Mouse (Mus musculus): ENCODE measurements at regions not wholly inside any gene's neighbourhood (a gene's known extent, or its start where the extent isn't known, plus 50 kb on each side); places are given as distances from the start of the nearest gene placed in this dataset.
"Not testable (repeated sequence)": the region's sequence is repeated elsewhere in the genome, so short reads cannot be mapped to it uniquely, and the experiment has no call there.

- Histone ChIP-seq H3K9me3 (ENCODE audit: control insufficient read depth, low read length) (no peaks in the 10 kb centered on the region), H3K4me1 (replicated peaks; ENCODE audit: control insufficient read depth in 2 of 2, insufficient read depth in 2 of 2, low read length in 1 of 2) (no peaks in the 10 kb centered on the region), H3K4me3 (ENCODE audit: insufficient read depth in 1 of 2, low read depth in 2 of 2, low read length in 2 of 2) (no peak overlapping the region), H3K9ac (replicated peaks) (no peak overlapping the region), H3K4me2 (ENCODE audit: low read depth) (no peak overlapping the region), H3K36me3 (replicated peaks; ENCODE audit: control insufficient read depth, insufficient read depth, low read depth) (no peaks in the 10 kb centered on the region), H3K27me3 (ENCODE audit: control insufficient read depth, insufficient read depth, low read length) (no peaks in the 10 kb centered on the region), H3K27ac (no peak overlapping the region)
- ATAC-seq (ENCODE audit: insufficient read depth) (no peak), DNase-seq (ENCODE audit: low read depth in 3 of 3, low spot score in 3 of 3) (no peak)
- WGBS (ENCODE audit: insufficient replicate concordance), result 59% methylated on average over 1 of the region's 1 CpGs
- TF ChIP-seq CTCF (IDR thresholded peaks at IDR 0.05; ENCODE audit: low read depth) (no peak), EP300 (IDR thresholded peaks at IDR 0.05; ENCODE audit: low read depth) (no peak)
These were observed 82.9 kb upstream of the Rfc3 start for GRCm38 (mm10) chr5:151733991-151734390.

DNA sequence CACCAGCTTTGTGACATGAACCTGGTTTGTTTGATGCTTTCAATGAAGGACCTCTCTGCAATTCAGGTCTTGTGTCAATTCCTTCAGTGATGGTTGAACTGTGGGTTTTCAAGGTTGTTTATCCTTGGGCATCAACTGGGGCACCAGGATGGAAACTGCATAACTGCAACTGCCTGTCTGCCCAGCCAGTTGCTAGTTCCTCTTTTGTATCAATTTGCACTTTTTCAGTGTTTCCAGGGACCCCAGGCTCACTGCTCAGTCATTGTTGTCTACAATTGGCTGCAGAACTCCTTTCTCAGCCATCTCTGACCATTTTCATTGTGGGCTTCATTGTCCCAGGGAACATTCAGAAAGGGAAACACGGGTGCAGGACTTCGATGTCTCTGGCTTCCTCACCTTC lies 74.6 kb upstream of the Rfc3 start:
- no peak overlapping the region for H3K4me3 ChIP-seq (ENCODE audit: insufficient read depth in 1 of 2, low read depth in 2 of 2, low read length in 2 of 2)
- ATAC-seq (ENCODE audit: insufficient read depth), result no peak
- 35% methylated on average over 2 of the region's 2 CpGs for WGBS (ENCODE audit: insufficient replicate concordance)

GRCm38 (mm10) chr5:151724403-151724802 lies 73.4 kb upstream of the Rfc3 start:
- not testable (repeated sequence) for H3K27ac ChIP-seq; H3K36me3 ChIP-seq (replicated peaks; ENCODE audit: control insufficient read depth, insufficient read depth, low read depth); H3K9ac ChIP-seq (replicated peaks); H3K9me3 ChIP-seq (ENCODE audit: control insufficient read depth, low read length); DNase-seq (ENCODE audit: low read depth in 3 of 3, low spot score in 3 of 3); H3K4me2 ChIP-seq (ENCODE audit: low read depth); H3K27me3 ChIP-seq (ENCODE audit: control insufficient read depth, insufficient read depth, low read length); H3K4me3 ChIP-seq (ENCODE audit: insufficient read depth in 1 of 2, low read depth in 2 of 2, low read length in 2 of 2); H3K4me1 ChIP-seq (replicated peaks; ENCODE audit: control insufficient read depth in 2 of 2, insufficient read depth in 2 of 2, low read length in 1 of 2)
- 34% methylated on average over 5 of the region's 5 CpGs for WGBS (ENCODE audit: insufficient replicate concordance)
- ATAC-seq (ENCODE audit: insufficient read depth), result peak; percentile 61; the same call in 1 of the 2 replicates

More for the DNA sequence above, 74.6 kb upstream of the Rfc3 start:
- Histone ChIP-seq H3K4me2 (ENCODE audit: low read depth) (no peak overlapping the region), H3K27me3 (ENCODE audit: control insufficient read depth, insufficient read depth, low read length) (no peaks in the 10 kb centered on the region), H3K27ac (no peak overlapping the region), H3K36me3 (replicated peaks; ENCODE audit: control insufficient read depth, insufficient read depth, low read depth) (no peaks in the 10 kb centered on the region), H3K9me3 (ENCODE audit: control insufficient read depth, low read length) (no peaks in the 10 kb centered on the region), H3K9ac (replicated peaks) (no peak overlapping the region), H3K4me1 (replicated peaks; ENCODE audit: control insufficient read depth in 2 of 2, insufficient read depth in 2 of 2, low read length in 1 of 2) (peaks cover 0 to 2% of the 10 kb centered on the region in 2 experiments; a peak in 2 of 4 replicates)
- no peak for DNase-seq (ENCODE audit: low read depth in 3 of 3, low spot score in 3 of 3)
- TF ChIP-seq CTCF (IDR thresholded peaks at IDR 0.05; ENCODE audit: low read depth), result no peak
- TF ChIP-seq EP300 (IDR thresholded peaks at IDR 0.05; ENCODE audit: low read depth), result no peak

- Histone ChIP-seq H3K36me3 (replicated peaks; ENCODE audit: control insufficient read depth, insufficient read depth, low read depth) (no peaks in the 10 kb centered on the region), H3K9me3 (ENCODE audit: control insufficient read depth, low read length) (no peaks in the 10 kb centered on the region), H3K9ac (replicated peaks) (no peak overlapping the region), H3K4me2 (ENCODE audit: low read depth) (no peak overlapping the region), H3K27ac (no peak overlapping the region), H3K27me3 (ENCODE audit: control insufficient read depth, insufficient read depth, low read length) (no peaks in the 10 kb centered on the region), H3K4me3 (ENCODE audit: insufficient read depth in 1 of 2, low read depth in 2 of 2, low read length in 2 of 2) (no peak overlapping the region), H3K4me1 (replicated peaks; ENCODE audit: control insufficient read depth in 2 of 2, insufficient read depth in 2 of 2, low read length in 1 of 2) (peaks cover 0 to under 1% of the 10 kb centered on the region in 2 experiments; a peak in 2 of 4 replicates)
- ATAC-seq (ENCODE audit: insufficient read depth) (no peak), DNase-seq (ENCODE audit: low read depth in 3 of 3, low spot score in 3 of 3) (no peak)
- TF ChIP-seq CTCF (IDR thresholded peaks at IDR 0.05; ENCODE audit: low read depth), result peak; percentile 39; the same call in 1 of the 2 replicates
- TF ChIP-seq EP300 (IDR thresholded peaks at IDR 0.05; ENCODE audit: low read depth), result no peak
These were observed 71.4 kb upstream of the Rfc3 start for GRCm38 (mm10) chr5:151722458-151722857.

GRCm38 (mm10) chr5:151719757-151720156 lies 68.7 kb upstream of the Rfc3 start:
- H3K27me3 ChIP-seq (ENCODE audit: control insufficient read depth, insufficient read depth, low read length); DNase-seq (ENCODE audit: low read depth in 3 of 3, low spot score in 3 of 3); H3K9ac ChIP-seq (replicated peaks); H3K4me2 ChIP-seq (ENCODE audit: low read depth); H3K36me3 ChIP-seq (replicated peaks; ENCODE audit: control insufficient read depth, insufficient read depth, low read depth); H3K27ac ChIP-seq; H3K9me3 ChIP-seq (ENCODE audit: control insufficient read depth, low read length); H3K4me1 ChIP-seq (replicated peaks; ENCODE audit: control insufficient read depth in 2 of 2, insufficient read depth in 2 of 2, low read length in 1 of 2); ATAC-seq (ENCODE audit: insufficient read depth); H3K4me3 ChIP-seq (ENCODE audit: insufficient read depth in 1 of 2, low read depth in 2 of 2, low read length in 2 of 2): not testable (repeated sequence)
- WGBS (ENCODE audit: insufficient replicate concordance), result 54% methylated on average over 10 of the region's 10 CpGs

- TF ChIP-seq CTCF (IDR thresholded peaks at IDR 0.05; ENCODE audit: low read depth), result peak; percentile 15; the same call in 1 of the 2 replicates
- no peak for TF ChIP-seq EP300 (IDR thresholded peaks at IDR 0.05; ENCODE audit: low read depth)
- 16% methylated on average over 1 of the region's 1 CpGs for WGBS (ENCODE audit: insufficient replicate concordance)
- no peaks in the 10 kb centered on the region for H3K9me3 ChIP-seq (ENCODE audit: control insufficient read depth, low read length)
- H3K4me3 ChIP-seq (ENCODE audit: insufficient read depth in 1 of 2, low read depth in 2 of 2, low read length in 2 of 2), result no peak overlapping the region
- no peak overlapping the region for H3K27ac ChIP-seq
- DNase-seq (ENCODE audit: low read depth in 3 of 3, low spot score in 3 of 3) (no peak), ATAC-seq (ENCODE audit: insufficient read depth) (no peak)
- no peak overlapping the region for H3K9ac ChIP-seq (replicated peaks)
- H3K27me3 ChIP-seq (ENCODE audit: control insufficient read depth, insufficient read depth, low read length), result no peaks in the 10 kb centered on the region
- no peaks in the 10 kb centered on the region for H3K36me3 ChIP-seq (replicated peaks; ENCODE audit: control insufficient read depth, insufficient read depth, low read depth)
- H3K4me2 ChIP-seq (ENCODE audit: low read depth), result no peak overlapping the region
- no peaks in the 10 kb centered on the region for H3K4me1 ChIP-seq (replicated peaks; ENCODE audit: control insufficient read depth in 2 of 2, insufficient read depth in 2 of 2, low read length in 1 of 2)
These were observed 66.9 kb upstream of the Rfc3 start for GRCm38 (mm10) chr5:151717923-151718322.

Data from liver, embryonic 14.5 days (tissue).